Mouse (Mus musculus) megakaryocyte, embryonic 14.5 days (primary cell): ENCODE measurements around the gene Fcrl5.

Source experiments
- FLI1 ChIP-seq: IDR thresholded peaks from 2 replicates; pipeline ENCODE4 v1.6.1; 2012; ENCODE audit warnings: low read length, inconsistent platforms, mixed read lengths
- GATA1 ChIP-seq: IDR thresholded peaks from 3 replicates; pipeline ENCODE4 v1.6.1; 2012; ENCODE audit warnings: mixed read lengths, low read length, inconsistent platforms, borderline replicate concordance

GRCm38 (mm10) chr3:87545554-87545953 lies 110.0 kb downstream of the Fcrl5 start:
- TF ChIP-seq FLI1 (no peak), GATA1 (no peak)
